Mouse (Mus musculus): Measurements from ENCODE around the gene Meis2.

DNA sequence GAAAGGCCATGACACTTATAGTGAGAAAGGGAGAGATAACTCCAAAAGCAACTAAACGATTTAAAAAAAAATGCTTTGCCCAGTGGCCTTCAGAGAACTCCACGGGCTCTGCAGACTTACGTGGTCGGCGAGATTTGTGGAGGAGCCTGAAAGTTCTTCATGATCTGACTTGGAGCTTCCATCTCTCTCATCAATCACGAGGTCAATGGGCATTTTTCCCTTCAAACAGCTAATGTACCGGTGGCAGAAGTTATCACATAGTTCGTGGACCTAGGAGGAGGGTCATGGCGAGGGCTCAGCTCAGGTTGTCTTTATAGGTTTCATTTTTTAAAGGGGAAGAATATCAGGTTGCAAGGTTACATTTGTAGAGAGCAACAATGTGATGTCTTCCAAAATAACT, 7.1 kb downstream of the Meis2 start:
- TF ChIP-seq CTCF (IDR thresholded peaks at IDR 0.05; ENCODE audit: low read depth) (no peak), EP300 (IDR thresholded peaks at IDR 0.05; ENCODE audit: low read depth) (no peak)

All from liver, embryonic 14.5 days (tissue).